Mouse (Mus musculus): ENCODE measurements around the gene Sorbs2. TPM values are rescaled to one million over a fixed set of nuclear protein-coding genes. Genes with fewer than 3 reads are reported as not detected.
A peak's percentile ranks its signal among the peaks of the same experiment; 100 is the strongest.

The Sorbs2 gene
- total RNA-seq, 1 experiment from 2014 or later = 0.59 TPM

DNA sequence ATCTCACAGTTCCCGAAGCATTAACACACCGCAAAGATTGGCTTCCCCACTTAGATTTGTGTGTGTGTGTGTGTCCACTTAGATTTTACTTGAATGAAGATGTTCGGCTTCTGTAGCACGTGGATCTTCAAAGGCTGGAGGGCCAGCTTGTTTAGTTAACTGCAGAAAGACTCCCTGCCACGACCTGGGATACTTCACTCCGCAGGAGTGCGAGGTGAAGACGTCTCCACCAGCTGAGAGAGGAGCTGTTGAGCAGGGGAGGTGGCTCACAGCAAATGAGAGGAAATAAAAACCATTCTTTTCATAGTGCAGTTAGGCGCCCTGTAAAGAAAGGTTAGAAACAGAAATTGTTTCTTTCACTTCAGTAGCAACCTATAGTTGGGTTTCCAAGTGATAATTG is 107.5 kb downstream of the Sorbs2 start:
- no peak for ATAC-seq (replicated peaks; ENCODE audit: low read depth, poor library complexity, severe bottlenecking)

GRCm38 (mm10) chr8:45615551-45615950 is 108.0 kb downstream of the Sorbs2 start:
- no peak for ATAC-seq (replicated peaks; ENCODE audit: low read depth, poor library complexity, severe bottlenecking)

DNA sequence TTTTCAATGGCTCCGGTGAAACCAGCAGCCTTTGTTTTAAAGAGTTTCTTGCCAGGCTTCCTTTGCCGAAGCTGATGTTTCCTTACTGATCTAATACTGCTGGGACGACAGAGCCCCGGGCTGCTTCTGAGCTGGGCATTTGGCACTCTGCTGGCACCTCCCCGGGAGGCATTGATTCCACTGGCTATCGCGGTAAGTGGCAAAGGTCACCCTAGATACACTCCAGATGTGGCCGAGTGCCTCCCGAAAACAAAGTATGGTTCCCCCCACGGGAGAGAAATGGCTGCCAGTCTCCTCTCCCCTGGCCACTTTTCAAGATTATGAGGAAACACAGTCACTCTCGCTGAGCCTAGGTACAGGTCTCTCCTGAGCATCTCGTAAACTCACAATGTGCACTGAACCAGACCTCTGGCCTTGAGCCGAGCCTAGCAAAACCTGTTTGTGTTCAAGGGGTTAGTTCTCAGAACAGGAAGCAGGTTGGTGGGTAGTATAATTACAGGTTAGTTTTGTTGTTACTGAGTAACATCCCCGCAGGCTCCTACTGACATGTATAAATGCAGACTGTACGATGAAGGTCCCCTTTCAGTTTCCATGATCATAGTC is 114.1 kb downstream of the Sorbs2 start:
- no peak for ATAC-seq (replicated peaks; ENCODE audit: low read depth, poor library complexity, severe bottlenecking)

DNA sequence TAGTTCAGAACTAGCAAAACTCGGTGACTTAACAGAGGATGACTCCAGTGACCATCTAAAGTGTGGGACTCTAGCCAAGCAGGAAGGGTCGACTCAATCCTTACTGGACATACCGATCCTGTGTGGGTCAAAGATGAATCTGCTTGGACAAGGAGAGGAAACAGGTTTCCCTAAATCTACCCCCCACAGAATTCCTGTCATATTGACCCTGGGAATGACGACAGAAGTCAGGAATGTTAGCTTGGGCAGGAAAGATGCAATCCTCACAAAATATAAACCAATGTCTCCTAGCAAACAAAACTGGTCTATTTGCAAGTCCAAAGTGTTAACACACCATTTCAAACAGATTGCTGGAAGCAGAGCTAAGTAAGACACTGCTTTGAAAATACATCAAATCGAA is 118.8 kb downstream of the Sorbs2 start:
- ATAC-seq (replicated peaks; ENCODE audit: low read depth, poor library complexity, severe bottlenecking) = no peak

DNA sequence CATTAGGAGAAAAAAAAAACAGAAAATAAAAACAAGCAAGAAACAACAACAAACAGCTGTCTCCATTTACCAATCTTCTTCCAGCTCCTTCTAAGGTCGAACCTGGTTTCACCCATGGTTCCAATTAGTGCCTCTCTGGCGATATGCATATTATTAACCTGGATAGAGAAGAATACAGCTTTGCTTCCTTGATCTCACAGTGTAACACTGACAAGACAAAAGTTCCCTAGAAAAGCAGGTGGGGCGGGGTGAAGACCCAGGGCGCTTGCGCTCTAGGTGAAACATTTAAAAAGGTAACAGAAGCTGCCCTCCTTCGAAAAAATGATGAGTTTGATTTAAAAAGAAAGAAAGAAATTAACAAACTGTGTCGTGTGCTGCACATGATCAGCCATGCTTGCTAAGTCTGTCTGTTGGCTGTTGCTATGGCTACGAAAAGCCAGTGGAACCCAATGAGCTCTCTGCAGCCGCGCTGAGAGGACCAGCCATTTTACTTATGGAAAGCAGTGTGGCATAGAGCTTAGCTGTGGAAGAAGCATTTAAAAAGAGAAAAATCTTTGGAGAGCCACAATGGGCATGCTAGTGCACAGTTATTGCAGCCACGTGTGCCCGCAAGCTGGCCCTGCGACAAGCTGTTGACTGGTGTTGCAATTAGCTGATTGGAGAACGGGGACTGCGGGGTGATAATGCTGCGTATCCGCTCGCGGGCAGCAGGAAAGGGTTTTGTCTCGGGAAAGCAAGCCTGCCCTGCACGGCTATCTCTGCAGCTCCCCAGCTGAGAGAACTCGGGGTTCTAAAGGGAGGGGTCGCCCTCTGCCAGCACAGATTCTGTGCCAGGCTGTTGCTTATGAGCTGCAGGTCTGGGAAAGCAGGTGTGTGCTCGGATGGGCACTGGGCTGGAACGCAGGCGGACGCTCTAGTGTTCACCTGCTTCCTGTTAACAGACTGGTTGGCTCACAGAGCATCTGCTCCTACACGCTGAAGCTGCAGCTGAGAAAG is 120.0 kb downstream of the Sorbs2 start:
- peak; percentile 88 for ATAC-seq (replicated peaks; ENCODE audit: low read depth, poor library complexity, severe bottlenecking)

GRCm38 (mm10) chr8:45628421-45629065 is 121.0 kb downstream of the Sorbs2 start:
- no peak for ATAC-seq (replicated peaks; ENCODE audit: low read depth, poor library complexity, severe bottlenecking)

GRCm38 (mm10) chr8:45629066-45629430 is 121.5 kb downstream of the Sorbs2 start:
- no peak for ATAC-seq (replicated peaks; ENCODE audit: low read depth, poor library complexity, severe bottlenecking)

DNA sequence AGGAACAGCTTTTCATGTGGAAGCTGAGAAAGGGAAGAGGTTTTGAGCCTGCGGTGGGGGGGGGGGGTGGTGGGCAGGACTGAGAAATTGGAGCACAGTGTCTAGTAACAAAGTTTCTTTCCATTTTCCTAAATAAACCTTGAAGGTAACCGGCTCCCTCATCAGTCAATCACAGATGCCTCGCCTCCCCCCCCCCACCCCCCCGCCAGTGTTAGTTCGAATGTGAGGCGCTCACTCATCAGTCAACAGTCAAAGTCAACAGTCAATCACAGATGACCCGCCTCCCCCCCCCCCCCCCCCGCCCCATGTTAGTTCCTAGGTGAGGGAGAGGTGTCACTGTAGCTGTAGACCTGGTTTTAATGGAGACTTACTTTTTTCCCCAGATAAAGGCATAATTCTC is 123.4 kb downstream of the Sorbs2 start:
- ATAC-seq (replicated peaks; ENCODE audit: low read depth, poor library complexity, severe bottlenecking) = no peak

DNA sequence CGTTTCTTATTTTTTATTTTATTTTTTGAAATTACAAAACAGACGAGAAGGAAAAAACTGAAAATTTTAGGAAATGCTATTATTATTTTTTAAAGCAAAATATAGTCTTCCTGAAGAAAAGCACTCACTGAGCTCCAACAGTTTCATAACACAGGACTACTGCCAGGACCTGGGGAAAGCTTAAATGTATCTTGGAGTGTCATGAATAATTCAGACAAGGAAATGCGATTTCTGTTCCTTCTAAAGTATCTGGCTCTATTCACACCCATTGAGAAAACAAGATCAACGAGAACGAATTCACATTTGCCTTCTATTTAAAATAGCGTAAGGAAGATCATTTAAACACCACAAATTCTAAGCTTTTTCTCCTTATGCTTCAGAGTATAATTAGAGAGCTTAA is 127.6 kb downstream of the Sorbs2 start:
- ATAC-seq (replicated peaks; ENCODE audit: low read depth, poor library complexity, severe bottlenecking) = no peak

DNA sequence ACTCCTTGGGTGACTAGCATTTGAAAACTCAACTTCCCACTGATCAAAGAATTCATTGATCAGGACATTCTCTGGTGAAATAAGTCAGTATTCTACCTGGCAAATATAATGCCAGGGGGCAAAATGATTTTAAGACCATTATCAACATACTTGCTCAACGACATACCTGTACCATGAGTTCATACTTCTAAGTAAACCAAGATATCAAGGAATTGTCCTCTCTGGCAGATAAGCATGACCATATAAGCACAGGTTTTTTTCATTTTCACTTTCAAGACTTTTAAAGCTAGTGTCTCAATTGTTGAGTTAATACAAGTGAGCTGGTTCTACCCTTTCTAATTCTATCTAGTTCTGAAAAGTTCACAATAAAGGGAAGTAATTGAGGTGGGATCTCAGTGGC is 130.2 kb downstream of the Sorbs2 start:
- no peak for ATAC-seq (replicated peaks; ENCODE audit: low read depth, poor library complexity, severe bottlenecking)

DNA sequence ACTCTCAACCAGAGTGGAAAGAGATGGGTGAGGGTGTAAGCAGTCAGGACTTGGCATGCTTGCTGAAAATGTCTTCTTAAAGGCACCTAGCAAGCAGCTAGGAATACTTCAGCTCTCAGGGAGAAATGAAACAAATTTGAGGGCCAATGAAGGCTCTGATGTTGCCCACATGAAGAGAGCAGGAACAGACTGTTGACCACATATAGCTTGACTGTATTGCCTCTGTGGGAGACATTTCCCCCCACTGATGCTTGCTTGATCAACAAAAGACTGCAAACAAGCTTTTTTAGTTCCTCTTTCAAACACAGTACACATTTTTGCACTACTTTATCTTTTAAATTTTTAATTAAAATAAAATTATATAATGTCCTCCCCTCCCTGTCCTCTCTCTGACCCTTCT is 131.9 kb downstream of the Sorbs2 start:
- peak; percentile 54; the same call in 1 of the 2 replicates for ATAC-seq (replicated peaks; ENCODE audit: low read depth, poor library complexity, severe bottlenecking)

- no peak for ATAC-seq (replicated peaks; ENCODE audit: low read depth, poor library complexity, severe bottlenecking)
Measured at GRCm38 (mm10) chr8:45644651-45645050, 137.1 kb downstream of the Sorbs2 start.

GRCm38 (mm10) chr8:45649063-45649462 is 141.5 kb downstream of the Sorbs2 start:
- ATAC-seq (replicated peaks; ENCODE audit: low read depth, poor library complexity, severe bottlenecking) = no peak

DNA sequence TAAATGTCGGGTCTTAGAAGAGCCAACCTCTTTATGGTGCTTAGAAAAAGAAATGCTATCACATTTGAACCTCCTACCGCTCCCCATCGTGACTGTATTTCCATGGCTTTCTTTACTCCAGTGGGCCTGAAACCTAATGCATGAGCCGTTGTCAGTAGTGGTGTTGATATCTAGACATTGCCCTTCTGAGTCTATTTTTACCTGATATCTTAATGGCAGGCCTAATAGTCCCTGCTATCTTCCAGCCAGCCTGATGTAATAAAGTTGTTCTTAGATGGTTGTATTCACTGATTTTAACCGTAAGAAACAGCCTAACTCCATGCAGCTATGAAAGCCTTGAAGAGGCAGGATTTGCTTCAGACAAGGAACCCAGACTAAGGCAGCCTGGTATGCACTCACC is 142.4 kb downstream of the Sorbs2 start:
- ATAC-seq (replicated peaks; ENCODE audit: low read depth, poor library complexity, severe bottlenecking) = no peak

DNA sequence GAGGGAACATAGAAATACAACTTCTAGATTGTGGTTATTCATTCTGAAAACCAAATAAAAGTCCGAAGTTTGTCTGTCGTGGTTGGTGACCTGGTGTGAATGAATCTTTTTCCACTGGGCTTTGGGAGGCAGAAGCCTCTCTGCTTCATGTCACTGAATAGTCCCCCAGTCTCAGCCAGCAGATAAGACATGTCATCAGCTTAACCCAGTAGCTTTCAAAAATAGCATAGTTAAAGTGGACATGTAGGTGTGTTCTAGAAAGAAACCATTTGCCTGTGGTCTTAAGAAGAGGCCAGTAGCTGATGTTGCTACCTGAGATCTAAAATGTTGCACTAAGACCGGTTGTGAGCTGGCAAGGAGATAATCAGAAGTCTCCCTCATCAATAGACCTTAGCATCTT is 150.4 kb downstream of the Sorbs2 start:
- ATAC-seq (replicated peaks; ENCODE audit: low read depth, poor library complexity, severe bottlenecking) = no peak

DNA sequence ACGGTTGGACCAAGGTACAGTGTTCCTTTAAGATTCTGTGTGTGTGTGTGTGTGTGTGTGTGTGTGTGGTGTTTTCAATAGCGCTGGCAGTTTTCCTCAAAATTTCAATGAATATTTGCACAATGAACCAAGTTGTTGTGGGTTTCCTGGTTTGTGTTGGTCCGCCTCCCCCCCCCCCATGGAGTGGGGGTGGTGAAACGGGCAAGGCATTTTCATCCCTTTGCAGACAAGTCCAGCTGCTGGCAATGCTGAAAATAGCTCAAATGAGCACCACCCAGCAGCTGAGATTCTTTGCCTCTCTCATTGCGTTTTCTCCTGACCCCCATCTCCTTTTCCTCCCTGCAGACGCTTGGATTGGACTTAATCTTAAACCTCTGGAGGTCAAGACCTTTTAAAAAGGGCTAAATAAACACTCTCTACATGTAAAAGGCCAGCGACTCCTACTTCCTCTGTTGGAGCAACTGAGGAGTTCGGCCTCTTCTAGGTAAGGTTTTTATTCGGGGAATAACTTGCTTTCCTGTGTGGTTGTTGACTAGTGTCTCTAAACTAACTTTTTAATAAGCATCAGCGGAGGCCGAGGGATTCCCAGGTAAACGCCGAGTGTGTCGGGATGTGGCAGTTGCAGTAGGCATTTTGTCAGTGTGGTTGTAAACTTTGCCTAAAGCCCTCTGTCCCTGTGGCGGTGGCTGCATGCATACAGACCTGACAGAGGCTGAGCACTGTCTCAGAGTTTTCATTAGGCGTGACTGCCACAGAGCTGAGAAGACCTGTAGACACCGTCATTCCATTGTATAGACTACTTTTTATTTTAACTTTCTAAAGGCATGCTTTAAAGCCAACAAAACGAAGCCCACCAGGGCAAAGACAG is 151.1 kb downstream of the Sorbs2 start:
- no peak for ATAC-seq (replicated peaks; ENCODE audit: low read depth, poor library complexity, severe bottlenecking)

- ATAC-seq (replicated peaks; ENCODE audit: low read depth, poor library complexity, severe bottlenecking) = no peak
Measured at GRCm38 (mm10) chr8:45659473-45659872, 151.9 kb downstream of the Sorbs2 start.

- ATAC-seq (replicated peaks; ENCODE audit: low read depth, poor library complexity, severe bottlenecking) = no peak
Measured at GRCm38 (mm10) chr8:45660570-45660969, 153.0 kb downstream of the Sorbs2 start.

DNA sequence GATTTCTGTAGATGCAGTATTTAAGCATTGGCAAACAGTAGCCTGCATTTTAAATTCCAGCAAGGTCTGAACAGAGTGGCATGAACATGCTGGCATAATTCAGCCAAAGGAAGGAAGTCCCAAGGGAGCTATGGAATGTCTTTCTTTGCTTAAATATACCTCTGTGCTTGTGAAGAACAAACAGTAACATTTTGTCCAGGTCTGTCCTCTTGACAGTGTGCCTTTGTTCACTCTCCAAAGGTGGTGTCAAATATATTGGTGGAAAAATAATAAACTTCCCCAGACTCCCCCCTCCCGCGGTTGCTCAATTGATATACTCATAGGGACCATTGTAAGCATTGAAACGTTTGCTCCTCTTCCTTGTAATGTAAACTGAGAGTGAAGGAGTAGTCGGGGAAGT is 154.0 kb downstream of the Sorbs2 start:
- ATAC-seq (replicated peaks; ENCODE audit: low read depth, poor library complexity, severe bottlenecking) = no peak

DNA sequence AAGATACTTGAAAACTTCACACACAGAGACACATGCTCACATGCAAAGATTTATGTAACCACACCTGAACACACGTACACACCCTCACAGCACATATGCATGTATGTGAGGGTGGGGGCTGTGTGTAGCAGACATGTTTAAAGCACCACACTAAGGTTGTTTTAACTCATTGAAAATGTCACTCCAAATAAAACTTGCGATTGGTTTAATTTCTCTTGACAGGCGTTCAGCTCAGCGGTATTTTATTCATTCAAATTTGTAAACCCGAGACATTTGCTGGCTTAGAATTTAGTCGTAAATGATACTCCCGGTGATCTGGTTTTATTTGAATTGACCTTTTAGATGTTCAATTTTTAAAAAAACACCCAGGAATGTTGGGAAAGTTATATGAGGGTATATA is 158.6 kb downstream of the Sorbs2 start:
- no peak for ATAC-seq (replicated peaks; ENCODE audit: low read depth, poor library complexity, severe bottlenecking)

Data from common myeloid progenitor, adult 5-6 weeks (primary cell).